Mouse (Mus musculus): ENCODE measurements around the gene Kat7. TPM values are rescaled to one million over a fixed set of nuclear protein-coding genes. Genes with fewer than 3 reads are reported as not detected.

Gene Kat7
- total and polyA plus RNA-seq, 2 experiments = 12.2 to 13.1 TPM

GRCm38 (mm10) chr11:95337129-95337813 lies 27.2 kb upstream of the Kat7 start:
- WGBS = 2% methylated on average over 47 of the region's 50 CpGs
- peaks cover 6% of the 10 kb centered on the region for H3K4me1 ChIP-seq (ENCODE audit: control insufficient read depth, insufficient read depth, low read length)
- H3K4me3 ChIP-seq (ENCODE audit: insufficient read depth, low read depth, low read length) = peak overlapping the region; percentile 67
- peak; percentile 19 for DNase-seq (ENCODE audit: extremely low read depth, low read depth, low spot score)
- H3K9ac ChIP-seq (ENCODE audit: low read depth, low read length) = peak overlapping the region; percentile 84
- H3K36me3 ChIP-seq (ENCODE audit: control insufficient read depth, insufficient read depth, low read length) = no peaks in the 10 kb centered on the region
- no peak overlapping the region for H3K27ac ChIP-seq (replicated peaks; ENCODE audit: insufficient read depth, low read depth, low read length)
- TF ChIP-seq POLR2A (IDR thresholded peaks at IDR 0.05; ENCODE audit: extremely low read depth, insufficient read depth, low read length) (no peak), CTCF (IDR thresholded peaks at IDR 0.05; ENCODE audit: low read depth, low read length) (no peak)
- H3K27me3 ChIP-seq (ENCODE audit: control insufficient read depth, insufficient read depth, low read length) = no peaks in the 10 kb centered on the region
- no peaks in the 10 kb centered on the region for H3K79me2 ChIP-seq (ENCODE audit: control insufficient read depth, insufficient read depth, low read length)

- peaks cover 6% of the 10 kb centered on the region for H3K4me1 ChIP-seq (ENCODE audit: control insufficient read depth, insufficient read depth, low read length)
- no peaks in the 10 kb centered on the region for H3K79me2 ChIP-seq (ENCODE audit: control insufficient read depth, insufficient read depth, low read length)
- peak within 1 kb of the TSS; percentile 67 for H3K4me3 ChIP-seq (ENCODE audit: insufficient read depth, low read depth, low read length)
- TF ChIP-seq CTCF (IDR thresholded peaks at IDR 0.05; ENCODE audit: low read depth, low read length) = no peak
- TF ChIP-seq POLR2A (IDR thresholded peaks at IDR 0.05; ENCODE audit: extremely low read depth, insufficient read depth, low read length) = peak; percentile 74
- peak within 1 kb of the TSS; percentile 84 for H3K9ac ChIP-seq (ENCODE audit: low read depth, low read length)
- peak; percentile 87 for DNase-seq (ENCODE audit: extremely low read depth, low read depth, low spot score)
- 2% methylated on average over 21 of the region's 27 CpGs for WGBS
- no peaks in the 10 kb centered on the region for H3K27me3 ChIP-seq (ENCODE audit: control insufficient read depth, insufficient read depth, low read length)
- no peaks in the 10 kb centered on the region for H3K36me3 ChIP-seq (ENCODE audit: control insufficient read depth, insufficient read depth, low read length)
- H3K27ac ChIP-seq (replicated peaks; ENCODE audit: insufficient read depth, low read depth, low read length) = no peak within 1 kb of the TSS
Observed at GRCm38 (mm10) chr11:95336568-95337128, 26.6 kb upstream of the Kat7 start, which contains the start of gene Fam117a. TSS of gene Fam117a (plus strand) at chr11:95337018.

GRCm38 (mm10) chr11:95334448-95335060 lies 24.5 kb upstream of the Kat7 start:
- H3K4me3 ChIP-seq (ENCODE audit: insufficient read depth, low read depth, low read length) = no peak overlapping the region
- no peak overlapping the region for H3K9ac ChIP-seq (ENCODE audit: low read depth, low read length)
- TF ChIP-seq CTCF (IDR thresholded peaks at IDR 0.05; ENCODE audit: low read depth, low read length) (no peak), POLR2A (IDR thresholded peaks at IDR 0.05; ENCODE audit: extremely low read depth, insufficient read depth, low read length) (no peak)
- H3K79me2 ChIP-seq (ENCODE audit: control insufficient read depth, insufficient read depth, low read length) = no peaks in the 10 kb centered on the region
- no peak for DNase-seq (ENCODE audit: extremely low read depth, low read depth, low spot score)
- H3K36me3 ChIP-seq (ENCODE audit: control insufficient read depth, insufficient read depth, low read length) = no peaks in the 10 kb centered on the region
- no peak overlapping the region for H3K27ac ChIP-seq (replicated peaks; ENCODE audit: insufficient read depth, low read depth, low read length)
- WGBS = 68% methylated on average over 5 of the region's 5 CpGs
- H3K27me3 ChIP-seq (ENCODE audit: control insufficient read depth, insufficient read depth, low read length) = no peaks in the 10 kb centered on the region
- H3K4me1 ChIP-seq (ENCODE audit: control insufficient read depth, insufficient read depth, low read length) = peaks cover 4% of the 10 kb centered on the region

GRCm38 (mm10) chr11:95333805-95334204 lies 23.8 kb upstream of the Kat7 start:
- TF ChIP-seq POLR2A (IDR thresholded peaks at IDR 0.05; ENCODE audit: extremely low read depth, insufficient read depth, low read length) (no peak), CTCF (IDR thresholded peaks at IDR 0.05; ENCODE audit: low read depth, low read length) (no peak)
- H3K79me2 ChIP-seq (ENCODE audit: control insufficient read depth, insufficient read depth, low read length) = no peaks in the 10 kb centered on the region
- no peak overlapping the region for H3K27ac ChIP-seq (replicated peaks; ENCODE audit: insufficient read depth, low read depth, low read length)
- DNase-seq (ENCODE audit: extremely low read depth, low read depth, low spot score) = no peak
- H3K9ac ChIP-seq (ENCODE audit: low read depth, low read length) = no peak overlapping the region
- no peak overlapping the region for H3K4me3 ChIP-seq (ENCODE audit: insufficient read depth, low read depth, low read length)
- H3K27me3 ChIP-seq (ENCODE audit: control insufficient read depth, insufficient read depth, low read length) = no peaks in the 10 kb centered on the region
- peaks cover 4% of the 10 kb centered on the region for H3K4me1 ChIP-seq (ENCODE audit: control insufficient read depth, insufficient read depth, low read length)
- 88% methylated on average over 9 of the region's 9 CpGs for WGBS
- no peaks in the 10 kb centered on the region for H3K36me3 ChIP-seq (ENCODE audit: control insufficient read depth, insufficient read depth, low read length)

GRCm38 (mm10) chr11:95333209-95333608 lies 23.2 kb upstream of the Kat7 start:
- H3K27ac ChIP-seq (replicated peaks; ENCODE audit: insufficient read depth, low read depth, low read length) = no peak overlapping the region
- no peak overlapping the region for H3K9ac ChIP-seq (ENCODE audit: low read depth, low read length)
- TF ChIP-seq CTCF (IDR thresholded peaks at IDR 0.05; ENCODE audit: low read depth, low read length) = no peak
- no peak for TF ChIP-seq POLR2A (IDR thresholded peaks at IDR 0.05; ENCODE audit: extremely low read depth, insufficient read depth, low read length)
- no peak overlapping the region for H3K4me3 ChIP-seq (ENCODE audit: insufficient read depth, low read depth, low read length)
- H3K27me3 ChIP-seq (ENCODE audit: control insufficient read depth, insufficient read depth, low read length) = no peaks in the 10 kb centered on the region
- H3K79me2 ChIP-seq (ENCODE audit: control insufficient read depth, insufficient read depth, low read length) = no peaks in the 10 kb centered on the region
- peaks cover 4% of the 10 kb centered on the region for H3K4me1 ChIP-seq (ENCODE audit: control insufficient read depth, insufficient read depth, low read length)
- WGBS = 54% methylated on average over 4 of the region's 4 CpGs
- no peaks in the 10 kb centered on the region for H3K36me3 ChIP-seq (ENCODE audit: control insufficient read depth, insufficient read depth, low read length)
- DNase-seq (ENCODE audit: extremely low read depth, low read depth, low spot score) = no peak
